Mouse (Mus musculus) hindbrain, embryonic 15.5 days (tissue): ENCODE measurements around the gene Hoxd3. TPM values are rescaled to one million over a fixed set of nuclear protein-coding genes. Genes with fewer than 3 reads are reported as not detected.
A peak's percentile ranks its signal among the peaks of the same experiment; 100 is the strongest.

Experiments
- ATAC-seq: fragments of 200-750 bp; cut with Nextera tagmentation; 2 replicates; pipeline ENCODE4 v1.8.0; 2017; ENCODE audit warnings: low read depth, moderate number of reproducible peaks, moderate TSS enrichment; ENCODE audit not compliant: low FRiP score
- H3K27ac ChIP-seq: fragments of 300-500 bp; sonication (generic); replicated peaks from 2 replicates; pipeline ENCODE4 v1.5.1; 2015; ENCODE audit warnings: mild to moderate bottlenecking, inconsistent platforms
- H3K27me3 ChIP-seq: fragments of 300-500 bp; sonication (generic); 2 replicates; pipeline ENCODE4 v1.6.1; 2015; ENCODE audit warnings: control low read depth, inconsistent platforms
- H3K36me3 ChIP-seq: fragments of 300-500 bp; sonication (generic); 2 replicates; pipeline ENCODE4 v1.6.1; 2015; ENCODE audit warnings: control low read depth, inconsistent platforms
- H3K4me1 ChIP-seq: fragments of 300-500 bp; sonication (generic); replicated peaks from 2 replicates; pipeline ENCODE4 v1.6.1; 2015; ENCODE audit warnings: control low read depth, inconsistent platforms
- H3K4me2 ChIP-seq: fragments of 300-500 bp; sonication (generic); 2 replicates; pipeline ENCODE4 v1.6.1; 2015; ENCODE audit warnings: moderate library complexity, mild to moderate bottlenecking, inconsistent platforms
- H3K4me3 ChIP-seq: fragments of 300-500 bp; sonication (generic); 2 replicates; pipeline ENCODE4 v1.5.1; 2015; ENCODE audit warnings: mild to moderate bottlenecking, inconsistent platforms
- H3K9ac ChIP-seq: fragments of 300-500 bp; sonication (generic); 2 replicates; pipeline ENCODE4 v1.6.1; 2015; ENCODE audit warnings: inconsistent platforms
- H3K9me3 ChIP-seq: fragments of 300-500 bp; sonication (generic); 2 replicates; pipeline ENCODE4 v1.6.1; 2016; ENCODE audit warnings: control low read depth, inconsistent platforms
- WGBS: fragments of 180-500 bp; shearing (Covaris S2); methylation state at CpG from one replicate; pipeline ENCODE4 v1.1.7; 2015; 5-methylcytosine and 5-hydroxymethylcytosine counted together
- polyA plus RNA-seq: library from polyadenylated mRNA; unstranded; fragments of >200 nt; fragmentation: Nextera tagmentation; extraction: Ambion mirVana; gene quantifications from 2 replicates; pipeline ENCODE4 v1.2.1, GENCODE M21; 2015

The Hoxd3 gene
- polyA plus RNA-seq, 1 experiment from 2014 or later: 49.4 TPM

- peaks cover 15% of the 10 kb centered on the region for H3K4me1 ChIP-seq
- peak overlapping the region; percentile 53 for H3K9ac ChIP-seq
- 2% methylated on average over 20 of the region's 20 CpGs for WGBS
- H3K4me2 ChIP-seq: peak overlapping the region; percentile 57
- H3K27ac ChIP-seq: peak overlapping the region; percentile 91
- H3K36me3 ChIP-seq: no peaks in the 10 kb centered on the region
- no peak for ATAC-seq
- H3K27me3 ChIP-seq: peaks cover 34% of the 10 kb centered on the region
- H3K4me3 ChIP-seq: peak overlapping the region; percentile 43
- no peaks in the 10 kb centered on the region for H3K9me3 ChIP-seq
Measured at GRCm38 (mm10) chr2:74738623-74739475, 27.1 kb downstream of the Hoxd3 start.

GRCm38 (mm10) chr2:74739476-74739800 lies 27.7 kb downstream of the Hoxd3 start:
- Histone ChIP-seq H3K27me3 (peaks cover 40% of the 10 kb centered on the region), H3K4me3 (peak overlapping the region; percentile 43), H3K4me2 (peak overlapping the region; percentile 57)

GRCm38 (mm10) chr2:74739869-74740268 lies 28.1 kb downstream of the Hoxd3 start:
- peak overlapping the region; percentile 91 for H3K27ac ChIP-seq
- H3K36me3 ChIP-seq: no peaks in the 10 kb centered on the region
- ATAC-seq: no peak
- H3K4me3 ChIP-seq: peak overlapping the region; percentile 43
- H3K9me3 ChIP-seq: no peaks in the 10 kb centered on the region
- WGBS: 2% methylated on average over 14 of the region's 14 CpGs
- peaks cover 41% of the 10 kb centered on the region for H3K27me3 ChIP-seq
- peak overlapping the region; percentile 57 for H3K4me2 ChIP-seq
- peak overlapping the region; percentile 53 for H3K9ac ChIP-seq
- H3K4me1 ChIP-seq: peaks cover 15% of the 10 kb centered on the region; the same call in 1 of the 2 replicates

More at GRCm38 (mm10) chr2:74739476-74739800, 27.7 kb downstream of the Hoxd3 start:
- Histone ChIP-seq H3K4me1 (peaks cover 15% of the 10 kb centered on the region), H3K9ac (peak overlapping the region; percentile 53), H3K9me3 (no peaks in the 10 kb centered on the region), H3K36me3 (no peaks in the 10 kb centered on the region), H3K27ac (peak overlapping the region; percentile 91)
- no peak for ATAC-seq
- WGBS: 0% methylated on average over 2 of the region's 2 CpGs

- ATAC-seq: no peak
- H3K4me2 ChIP-seq: peak overlapping the region; percentile 57
Measured at GRCm38 (mm10) chr2:74740311-74741091, 28.8 kb downstream of the Hoxd3 start.

GRCm38 (mm10) chr2:74741252-74741978 lies 29.7 kb downstream of the Hoxd3 start:
- Histone ChIP-seq H3K36me3 (no peaks in the 10 kb centered on the region), H3K27ac (peak overlapping the region; percentile 65), H3K9me3 (no peaks in the 10 kb centered on the region), H3K9ac (no peak overlapping the region), H3K4me1 (peaks cover 21% of the 10 kb centered on the region), H3K4me3 (no peak overlapping the region), H3K27me3 (peaks cover 44% of the 10 kb centered on the region), H3K4me2 (peak overlapping the region; percentile 31)
- ATAC-seq: no peak
- 26% methylated on average over 2 of the region's 3 CpGs for WGBS

More at GRCm38 (mm10) chr2:74740311-74741091, 28.8 kb downstream of the Hoxd3 start:
- peak overlapping the region; percentile 43 for H3K4me3 ChIP-seq
- no peaks in the 10 kb centered on the region for H3K9me3 ChIP-seq
- H3K27me3 ChIP-seq: peaks cover 39% of the 10 kb centered on the region
- H3K9ac ChIP-seq: peak overlapping the region; percentile 53
- peaks cover 20% of the 10 kb centered on the region; the same call in 1 of the 2 replicates for H3K4me1 ChIP-seq
- H3K36me3 ChIP-seq: no peaks in the 10 kb centered on the region
- WGBS: 1% methylated on average over 43 of the region's 43 CpGs
- H3K27ac ChIP-seq: peak overlapping the region; percentile 91

- Histone ChIP-seq H3K27me3 (peaks cover 44% of the 10 kb centered on the region), H3K36me3 (no peaks in the 10 kb centered on the region), H3K27ac (peak overlapping the region; percentile 65), H3K4me2 (peak overlapping the region; percentile 31), H3K9me3 (no peaks in the 10 kb centered on the region), H3K4me3 (no peak overlapping the region), H3K9ac (no peak overlapping the region), H3K4me1 (peaks cover 24% of the 10 kb centered on the region)
- ATAC-seq: no peak
Measured at GRCm38 (mm10) chr2:74741979-74742277, 30.2 kb downstream of the Hoxd3 start.

GRCm38 (mm10) chr2:74745540-74746297 lies 34.0 kb downstream of the Hoxd3 start:
- H3K9me3 ChIP-seq: no peaks in the 10 kb centered on the region
- H3K4me2 ChIP-seq: peak overlapping the region; percentile 64
- 3% methylated on average over 6 of the region's 6 CpGs for WGBS
- H3K36me3 ChIP-seq: no peaks in the 10 kb centered on the region
- peaks cover 40% of the 10 kb centered on the region for H3K27me3 ChIP-seq
- H3K4me1 ChIP-seq: peaks cover 37% of the 10 kb centered on the region
- peak overlapping the region; percentile 32 for H3K4me3 ChIP-seq
- peak overlapping the region; percentile 85 for H3K27ac ChIP-seq
- peak overlapping the region; percentile 53 for H3K9ac ChIP-seq
- 0 out of 2 replicates have a peak, but pooled peaks have one; percentile 6 for ATAC-seq

- Histone ChIP-seq H3K4me2 (peak overlapping the region; percentile 64), H3K4me1 (peaks cover 35% of the 10 kb centered on the region), H3K27me3 (peaks cover 44% of the 10 kb centered on the region), H3K9me3 (no peaks in the 10 kb centered on the region), H3K4me3 (peak overlapping the region; percentile 32), H3K36me3 (no peaks in the 10 kb centered on the region), H3K27ac (peak overlapping the region; percentile 85), H3K9ac (peak overlapping the region; percentile 53)
- ATAC-seq: no peak
- WGBS: under 1% methylated on average over 58 of the region's 58 CpGs
Measured at GRCm38 (mm10) chr2:74746298-74746921, 34.7 kb downstream of the Hoxd3 start.

- Histone ChIP-seq H3K9me3 (no peaks in the 10 kb centered on the region), H3K4me3 (peak overlapping the region; percentile 32), H3K36me3 (no peaks in the 10 kb centered on the region), H3K27ac (peak overlapping the region; percentile 85), H3K4me1 (peaks cover 29% of the 10 kb centered on the region), H3K9ac (peak overlapping the region; percentile 53), H3K27me3 (peaks cover 44% of the 10 kb centered on the region), H3K4me2 (peak overlapping the region; percentile 64)
- no peak for ATAC-seq
- 2% methylated on average over 24 of the region's 24 CpGs for WGBS
Measured at GRCm38 (mm10) chr2:74747006-74747405, 35.3 kb downstream of the Hoxd3 start.

- Histone ChIP-seq H3K9ac (peak overlapping the region; percentile 53), H3K9me3 (no peaks in the 10 kb centered on the region), H3K4me2 (peak overlapping the region; percentile 64), H3K4me3 (peak overlapping the region; percentile 32), H3K36me3 (no peaks in the 10 kb centered on the region), H3K4me1 (peaks cover 33% of the 10 kb centered on the region), H3K27me3 (peaks cover 44% of the 10 kb centered on the region), H3K27ac (peak overlapping the region; percentile 85)
- ATAC-seq: no peak
- WGBS: 6% methylated on average over 11 of the region's 11 CpGs
Measured at GRCm38 (mm10) chr2:74747661-74748141, 36.0 kb downstream of the Hoxd3 start.
